Mouse (Mus musculus) ovary, postnatal 14 days (tissue): ENCODE measurements around the gene Bok.
"Not testable (repeated sequence)": the region's sequence is repeated elsewhere in the genome, so short reads cannot be mapped to it uniquely, and the experiment has no call there.

Experiments used
- DNase-seq: peaks from one replicate; pipeline ENCODE4 v3.0.0; 2022; ENCODE audit warnings: low spot score

Gene Bok

GRCm38 (mm10) chr1:93685401-93686244, at the start of gene Bok:
Bok (plus strand) TSS chr1:93685660.
- DNase-seq, result peak; percentile 77

DNA sequence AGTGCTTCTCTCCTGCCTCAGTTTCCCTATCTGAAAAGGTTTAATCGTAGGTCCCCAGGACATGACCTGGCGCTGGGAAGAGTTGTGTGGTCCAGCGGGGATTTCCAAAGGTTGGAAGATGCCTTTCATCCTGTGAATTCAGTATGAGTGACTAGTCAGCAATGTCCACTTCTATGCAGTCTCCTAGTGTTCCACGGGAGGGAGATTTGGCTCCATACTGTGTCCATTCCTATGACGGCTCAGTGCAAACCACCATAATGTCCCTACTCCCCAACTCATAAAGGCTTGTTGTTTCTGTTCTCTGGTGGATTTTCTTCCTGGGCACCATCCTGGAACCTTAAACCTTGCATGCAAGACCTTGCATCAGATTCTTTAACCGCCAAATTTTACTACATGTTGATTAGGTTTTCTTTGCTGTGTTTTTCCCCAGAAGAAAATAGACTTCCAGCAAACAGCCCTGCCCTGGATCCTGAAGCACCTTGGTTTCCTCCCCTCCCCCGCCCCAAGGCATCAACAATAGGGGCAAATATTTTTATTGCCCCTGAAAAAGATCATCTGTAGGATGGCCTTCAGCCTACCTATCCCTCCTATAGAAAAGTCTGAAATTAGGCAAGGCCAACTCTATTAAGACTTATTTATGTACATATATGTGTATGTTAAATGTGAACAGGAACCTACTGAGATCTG, 49.1 kb upstream of the Bok start:
- DNase-seq, result no peak

DNA sequence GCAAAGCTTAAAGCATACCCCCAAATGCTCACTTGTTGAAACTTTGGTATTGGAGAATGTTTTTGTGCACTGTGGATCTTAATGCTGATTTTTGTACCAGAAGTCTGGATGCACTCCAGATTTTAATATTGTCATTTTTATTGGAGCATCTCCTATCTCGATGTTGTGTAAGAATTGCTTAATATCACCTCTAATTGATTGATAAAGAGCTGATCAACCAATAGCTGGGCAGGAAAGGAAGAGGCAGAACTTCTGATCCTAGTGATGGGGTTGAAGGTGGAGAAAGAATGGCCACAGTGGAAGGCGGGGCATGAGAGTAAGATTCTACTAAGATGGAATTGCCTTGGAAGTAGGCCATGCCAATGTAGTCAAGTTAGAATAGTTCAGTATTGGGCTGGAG, 43.5 kb upstream of the Bok start:
- DNase-seq, result no peak

GRCm38 (mm10) chr1:93642692-93643091, 42.8 kb upstream of the Bok start:
- no peak for DNase-seq

GRCm38 (mm10) chr1:93649604-93650172, 35.8 kb upstream of the Bok start:
- DNase-seq, result no peak

- no peak for DNase-seq
Observed at GRCm38 (mm10) chr1:93654275-93654674, 31.2 kb upstream of the Bok start.

- DNase-seq, result no peak
Observed at GRCm38 (mm10) chr1:93654798-93655197, 30.7 kb upstream of the Bok start.

- DNase-seq, result no peak
Observed at GRCm38 (mm10) chr1:93656325-93657024, 29.0 kb upstream of the Bok start.

DNA sequence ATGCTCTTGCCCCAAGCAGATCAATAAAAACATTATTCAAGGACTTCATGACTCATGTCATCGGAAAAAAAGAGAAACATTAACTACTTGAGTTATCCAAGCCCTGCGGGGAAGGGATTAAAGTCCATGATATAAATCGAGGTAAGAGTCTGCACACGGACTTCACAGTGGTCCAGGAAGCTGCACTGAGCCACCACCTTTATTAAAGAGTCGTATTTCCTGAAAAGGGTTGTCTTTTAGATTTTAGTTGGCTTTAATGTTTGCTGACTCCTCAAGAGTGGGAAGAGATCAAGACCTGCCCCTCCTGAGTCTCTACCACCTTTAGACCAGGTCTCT, 28.5 kb upstream of the Bok start:
- DNase-seq, result no peak

DNA sequence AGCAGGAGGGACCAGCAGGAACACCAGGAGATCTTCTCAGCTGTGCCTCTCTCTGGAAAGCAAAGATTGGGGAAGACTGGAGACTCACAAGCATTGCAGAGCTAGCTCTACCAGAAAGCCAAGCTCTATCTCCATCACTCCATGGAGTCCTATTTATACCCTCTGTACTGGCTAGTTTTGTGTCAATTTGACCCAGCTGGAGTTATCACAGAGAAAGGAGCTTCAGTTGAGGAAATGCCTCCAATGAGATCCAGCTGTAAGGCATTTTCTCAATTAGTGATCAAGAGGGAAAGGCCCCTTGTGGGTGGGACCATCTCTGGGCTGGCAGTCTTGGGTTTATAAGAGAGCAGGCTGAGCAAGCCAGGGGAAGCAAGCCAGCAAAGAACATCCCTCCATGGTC, 26.9 kb upstream of the Bok start, which contains the start of gene Stk25:
Gene Stk25, minus strand, starts transcription at position 101 of the 400 bp plus-strand sequence.
- DNase-seq, result not testable (repeated sequence)

DNA sequence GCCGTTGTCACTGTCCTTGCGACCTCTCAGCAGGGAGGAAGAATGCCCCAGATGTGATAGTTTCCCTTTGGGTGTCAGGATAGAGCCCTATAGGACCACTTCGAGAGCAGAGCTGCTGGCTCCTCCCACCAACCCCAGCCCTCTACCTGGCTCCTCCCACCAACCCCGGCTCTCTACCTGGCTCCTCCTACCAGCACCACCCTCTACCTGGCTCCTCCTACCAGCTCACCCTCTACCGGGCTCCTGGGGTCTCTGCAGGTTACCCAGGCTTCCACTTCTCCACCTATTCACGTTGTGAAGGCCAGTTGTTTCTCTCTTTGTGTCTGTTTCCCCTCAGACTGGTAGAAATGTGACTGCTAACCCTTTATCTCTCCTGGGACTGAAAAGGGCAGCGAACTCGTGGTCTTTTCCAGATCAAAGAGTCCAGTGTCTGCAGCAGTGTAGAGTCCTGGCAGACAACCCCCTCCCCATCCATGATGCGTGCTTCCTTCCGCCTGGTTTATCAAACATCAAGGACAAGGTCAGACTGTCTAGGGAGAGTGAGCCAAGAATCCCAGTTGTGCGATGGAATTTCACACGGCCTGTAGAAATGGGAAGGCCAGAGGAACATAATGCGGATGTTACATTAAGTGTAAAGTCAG, 17.6 kb upstream of the Bok start:
- no peak for DNase-seq

- DNase-seq, result peak; percentile 71
Observed at GRCm38 (mm10) chr1:93668791-93669548, 16.5 kb upstream of the Bok start.

- DNase-seq, result no peak
Observed at GRCm38 (mm10) chr1:93669941-93670340, 15.5 kb upstream of the Bok start.

- DNase-seq, result no peak
Observed at GRCm38 (mm10) chr1:93672682-93673081, 12.8 kb upstream of the Bok start.

DNA sequence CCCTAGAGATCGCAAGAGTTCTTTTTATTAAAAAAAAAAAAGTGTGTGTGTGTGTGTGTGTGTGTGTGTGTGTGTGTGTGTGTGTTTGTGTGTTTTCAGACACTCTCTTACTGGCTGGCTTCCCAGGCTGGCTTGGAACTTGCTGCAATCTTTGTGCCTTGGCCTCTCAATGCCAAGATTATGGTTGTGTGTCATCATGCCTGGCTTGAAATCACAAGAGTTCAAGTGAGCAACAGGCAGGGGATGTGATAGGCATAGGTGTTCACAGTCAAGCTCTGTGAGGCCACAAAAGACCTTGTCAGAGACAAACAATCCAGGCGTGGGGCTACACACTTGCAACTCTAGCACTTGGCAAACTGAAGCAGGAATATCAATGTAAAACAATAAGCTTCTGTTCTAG, 7.1 kb upstream of the Bok start:
- DNase-seq, result no peak

DNA sequence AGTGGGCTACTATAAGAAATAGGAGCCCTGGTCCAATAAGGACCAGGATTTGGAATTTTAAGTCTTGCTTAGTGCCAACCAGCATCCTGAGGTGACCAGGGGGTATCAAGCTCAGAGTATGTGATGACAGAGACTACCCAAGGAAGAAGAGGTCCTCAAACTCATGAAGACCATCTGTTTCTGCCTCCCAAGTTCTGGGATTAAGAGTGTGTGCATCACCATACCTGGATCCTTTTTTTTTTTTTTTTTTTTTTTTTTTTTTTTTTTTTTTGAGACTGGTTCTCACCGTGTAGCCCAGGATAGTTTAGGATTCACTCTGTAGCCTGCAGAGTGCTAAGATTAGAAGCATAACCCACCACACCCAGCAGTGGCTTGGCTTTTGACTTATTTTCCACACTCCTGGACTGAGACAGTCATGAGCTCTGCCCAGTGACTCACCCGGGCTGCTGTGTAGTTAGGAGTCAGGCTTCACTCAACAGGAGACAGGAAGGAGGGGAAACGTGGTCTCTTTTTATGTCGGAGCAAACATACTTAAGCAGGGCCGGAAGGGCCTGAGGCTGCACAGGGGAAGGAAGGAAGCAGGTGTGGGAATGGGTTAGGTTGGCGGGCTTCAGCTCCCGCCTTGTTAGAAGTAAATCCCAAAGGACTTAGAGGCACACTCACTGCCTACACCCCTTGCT, 5.4 kb upstream of the Bok start:
- no peak for DNase-seq

DNA sequence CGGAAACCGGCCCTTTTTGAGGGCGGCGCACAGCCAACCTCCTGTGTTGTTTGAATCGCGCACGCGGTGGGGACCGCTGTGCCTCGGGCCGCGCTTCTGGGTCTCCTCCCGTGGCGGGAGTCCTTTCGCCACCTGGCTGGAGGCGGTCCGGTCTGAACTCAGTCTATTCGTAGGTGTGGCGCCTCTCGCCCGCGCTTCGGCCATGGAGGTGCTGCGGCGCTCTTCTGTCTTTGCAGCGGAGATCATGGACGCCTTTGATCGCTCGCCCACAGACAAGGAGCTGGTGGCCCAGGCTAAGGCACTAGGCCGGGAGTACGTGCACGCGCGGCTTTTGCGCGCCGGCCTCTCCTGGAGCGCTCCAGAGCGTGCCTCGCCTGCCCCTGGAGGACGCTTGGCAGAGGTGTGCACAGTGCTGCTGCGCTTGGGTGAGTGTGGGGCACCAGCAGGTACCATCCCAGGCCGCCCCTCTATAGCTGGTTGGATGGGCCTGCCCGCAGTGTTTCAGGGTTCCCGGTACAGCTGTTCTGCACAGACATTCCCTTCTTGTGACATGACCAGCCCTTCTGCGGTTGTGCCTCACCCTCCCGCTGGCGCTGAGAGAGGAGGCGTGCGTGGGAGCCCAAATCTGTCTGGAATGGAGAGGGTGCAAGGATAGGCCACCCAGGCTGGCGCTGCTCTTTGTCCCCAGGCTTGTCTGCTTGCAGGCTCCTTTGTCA, 943 bp downstream of the Bok start:
- peak; percentile 54 for DNase-seq

DNA sequence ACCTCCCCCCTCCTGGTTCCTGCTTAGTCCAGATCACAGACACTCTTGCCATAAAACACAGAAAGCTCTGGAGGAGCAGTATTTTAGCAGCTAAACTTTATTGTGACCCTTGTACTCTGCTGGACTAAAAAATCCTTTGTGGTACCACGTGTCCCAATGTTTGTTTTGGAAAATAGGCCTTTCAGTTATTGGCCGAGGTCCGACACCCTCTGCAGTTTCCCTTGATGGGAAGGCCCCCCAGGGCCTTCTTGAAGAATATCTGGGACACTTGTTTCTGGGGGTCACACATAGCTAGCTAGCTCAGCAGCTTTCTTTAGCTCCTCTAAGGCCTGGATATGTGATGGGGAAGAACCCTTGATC, 1.5 kb downstream of the Bok start:
- DNase-seq, result no peak

GRCm38 (mm10) chr1:93688154-93688553, 2.7 kb downstream of the Bok start:
- no peak for DNase-seq

DNA sequence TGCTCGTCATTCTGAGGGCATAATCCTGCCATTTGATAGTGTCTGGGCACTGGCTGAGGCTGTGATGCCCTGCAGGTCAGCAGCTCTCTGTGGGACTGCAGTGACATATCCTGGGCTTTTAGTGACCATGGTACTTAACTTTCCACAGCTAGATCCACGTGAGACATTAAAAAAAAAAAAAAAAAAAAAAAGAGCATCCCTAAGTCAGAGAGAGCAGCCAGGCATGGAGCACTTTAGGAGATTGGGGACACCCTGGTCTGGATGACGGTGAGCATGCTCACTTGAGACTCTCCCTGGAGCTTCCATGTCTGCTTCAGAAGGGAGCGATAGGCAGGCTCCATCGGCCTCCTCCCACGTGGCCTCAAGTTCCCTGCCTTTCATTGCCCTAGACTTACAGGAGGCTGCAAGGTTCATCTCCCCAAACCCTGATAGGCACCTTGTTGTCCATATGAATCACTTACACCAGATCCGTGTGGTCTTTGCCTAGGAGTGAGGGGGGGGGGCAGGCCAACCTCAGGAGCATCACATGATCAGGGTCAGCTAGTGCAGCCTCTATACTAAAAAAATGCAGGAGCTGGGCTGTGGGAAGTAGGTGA, 4.5 kb downstream of the Bok start:
- no peak for DNase-seq
